Mouse (Mus musculus) frontal cortex, postnatal 14 days (tissue): ENCODE results near the gene Emg1.
A peak's percentile ranks its signal among the peaks of the same experiment; 100 is the strongest.
"Not testable (repeated sequence)": the region's sequence is repeated elsewhere in the genome, so short reads cannot be mapped to it uniquely, and the experiment has no call there.

Source experiments
- DNase-seq, 2 experiments: peaks; one replicate each; pipeline ENCODE4 v3.0.0; 2022; ENCODE audit warnings: low spot score in 2 of 2

Emg1 gene

DNA sequence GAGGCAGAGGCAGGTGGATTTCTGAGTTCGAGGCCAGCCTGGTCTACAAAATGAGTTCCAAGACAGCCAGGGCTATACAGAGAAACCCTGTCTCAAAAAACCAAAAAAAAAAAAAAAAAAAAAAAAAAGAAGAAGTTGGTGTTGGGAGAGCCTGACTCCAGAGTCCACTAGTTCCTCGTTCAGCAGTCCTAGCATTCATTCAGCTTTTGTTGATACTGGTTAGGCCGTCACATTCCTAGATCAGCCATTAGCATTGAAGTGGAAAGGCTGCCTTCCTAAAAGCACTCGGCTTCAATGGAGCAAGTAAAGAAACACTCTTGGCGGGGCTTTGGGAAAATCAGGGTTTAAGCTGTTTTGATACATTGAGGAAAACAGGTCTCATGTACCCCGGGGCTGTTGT lies 29.7 kb downstream of the Emg1 start:
- not testable (repeated sequence) for DNase-seq

- DNase-seq, result no peak
Measured at GRCm38 (mm10) chr6:124679486-124679885, 32.5 kb downstream of the Emg1 start.

- DNase-seq, result no peak
Measured at GRCm38 (mm10) chr6:124678769-124679168, 33.2 kb downstream of the Emg1 start.

- no peak for DNase-seq
Measured at GRCm38 (mm10) chr6:124676171-124676570, 35.8 kb downstream of the Emg1 start.

GRCm38 (mm10) chr6:124674591-124674990 lies 37.4 kb downstream of the Emg1 start:
- DNase-seq, result no peak

DNA sequence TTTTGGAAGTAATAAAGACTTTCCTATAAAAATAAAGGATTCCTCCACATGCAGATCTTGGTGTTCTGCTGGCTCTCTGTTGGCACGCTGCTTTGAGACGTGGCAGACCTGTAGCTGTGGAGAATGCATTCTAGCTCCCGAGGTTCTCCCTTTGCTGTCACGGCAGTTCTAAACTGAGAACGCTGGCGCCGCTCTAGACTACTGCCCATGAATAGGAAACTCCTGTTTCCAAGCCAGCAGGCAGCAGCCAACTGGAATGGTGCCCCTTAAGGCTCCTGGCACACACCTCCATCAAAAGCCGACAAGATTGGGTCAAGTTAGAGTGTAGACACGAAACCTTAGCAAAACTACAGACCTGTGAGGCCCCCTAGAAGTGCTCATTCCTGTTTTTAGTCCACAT lies 38.4 kb downstream of the Emg1 start:
- DNase-seq, result peak; percentile 28 to 45

DNA sequence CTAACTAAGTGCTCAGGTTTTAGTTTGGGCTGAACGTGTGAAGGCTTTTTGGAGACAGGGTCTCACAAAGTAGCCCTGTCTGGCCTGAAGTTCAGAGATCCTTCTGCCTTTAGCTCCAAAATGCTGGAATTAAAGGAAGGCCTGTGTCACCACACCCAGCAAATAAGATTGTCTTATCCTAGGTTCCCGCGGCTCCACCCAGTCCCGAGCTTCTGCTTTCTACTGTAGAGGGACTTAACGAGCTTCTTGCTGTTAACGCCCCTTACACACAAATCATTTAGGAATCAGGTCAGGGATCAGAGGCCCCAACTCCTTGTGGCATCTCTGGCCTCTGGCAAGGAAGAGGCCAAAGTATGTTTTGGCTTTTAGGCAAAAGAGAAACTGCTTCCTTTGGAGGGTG lies 39.9 kb downstream of the Emg1 start:
- no peak for DNase-seq

- DNase-seq, result no peak
Measured at GRCm38 (mm10) chr6:124670281-124670900, 41.6 kb downstream of the Emg1 start.

- no peak for DNase-seq
Measured at GRCm38 (mm10) chr6:124669234-124669859, 42.6 kb downstream of the Emg1 start.

DNA sequence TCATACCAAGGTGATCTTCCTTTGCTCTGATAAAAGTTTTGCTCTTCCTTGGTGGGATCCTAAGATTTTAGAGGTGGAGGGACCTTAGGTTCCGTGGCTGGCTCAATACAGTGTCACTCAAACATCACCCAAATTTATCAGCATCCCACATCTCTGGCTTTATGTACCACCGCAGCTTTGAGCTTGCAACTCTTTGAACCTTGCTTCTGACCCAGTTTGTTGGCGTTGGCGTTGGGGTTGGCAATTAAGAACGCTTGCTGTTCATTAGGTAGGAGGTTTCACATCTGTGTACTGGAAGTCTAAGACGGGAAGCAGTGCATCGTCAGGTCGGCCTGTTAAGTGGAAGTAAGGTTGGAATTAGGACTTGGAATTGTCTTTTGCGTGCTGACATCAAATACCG lies 47.0 kb downstream of the Emg1 start:
- no peak for DNase-seq

DNA sequence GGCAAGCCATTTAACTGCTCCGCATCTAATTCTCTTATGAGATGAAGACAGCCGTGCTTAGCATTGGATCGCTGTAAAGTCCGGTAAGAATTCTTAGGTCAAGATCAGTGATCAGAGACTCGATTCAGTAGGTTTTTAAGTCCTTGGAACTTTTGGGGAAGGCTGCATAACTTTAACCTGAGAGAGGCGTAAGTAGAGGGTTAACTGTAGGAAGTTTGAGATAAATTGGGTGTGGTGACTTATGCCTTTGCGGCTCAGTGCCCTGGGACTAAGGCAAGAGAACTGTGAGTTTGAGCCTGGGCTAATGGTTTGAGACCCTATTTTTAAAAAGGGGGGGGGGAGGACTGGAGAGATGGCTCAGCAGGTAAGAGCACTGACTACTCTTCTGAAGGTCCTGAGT lies 47.7 kb downstream of the Emg1 start:
- DNase-seq, result no peak

- no peak for DNase-seq
Measured at GRCm38 (mm10) chr6:124663424-124663795, 48.6 kb downstream of the Emg1 start.

- DNase-seq, result peak; percentile 97 to 99
Measured at GRCm38 (mm10) chr6:124662477-124663423, 49.2 kb downstream of the Emg1 start, which contains the start of gene Lpcat3. Gene Lpcat3, plus strand, starts transcription at chr6:124663027.

GRCm38 (mm10) chr6:124661995-124662394 lies 50.0 kb downstream of the Emg1 start:
- DNase-seq, result no peak

GRCm38 (mm10) chr6:124661156-124661806 lies 50.7 kb downstream of the Emg1 start:
- no peak for DNase-seq

DNA sequence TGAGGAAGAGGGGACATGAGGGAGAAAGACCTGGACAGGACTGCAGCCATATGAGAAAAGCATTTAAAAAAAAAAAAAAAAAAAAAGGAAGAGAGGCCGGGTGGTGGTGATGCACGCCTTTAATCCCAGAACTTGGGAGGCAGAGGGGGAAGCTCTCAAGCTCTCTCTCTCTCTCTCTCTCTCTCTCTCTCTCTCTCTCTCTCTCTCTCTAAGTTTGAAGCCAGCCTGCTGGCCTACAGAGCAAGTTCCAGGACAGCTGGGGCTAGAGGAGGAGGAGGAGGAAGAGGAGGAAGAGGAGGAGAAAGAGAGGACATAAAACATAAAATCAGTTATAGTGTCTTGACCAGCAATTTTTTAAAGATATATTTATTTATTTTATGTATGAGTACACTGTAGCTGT lies 53.9 kb downstream of the Emg1 start:
- no peak for DNase-seq

DNA sequence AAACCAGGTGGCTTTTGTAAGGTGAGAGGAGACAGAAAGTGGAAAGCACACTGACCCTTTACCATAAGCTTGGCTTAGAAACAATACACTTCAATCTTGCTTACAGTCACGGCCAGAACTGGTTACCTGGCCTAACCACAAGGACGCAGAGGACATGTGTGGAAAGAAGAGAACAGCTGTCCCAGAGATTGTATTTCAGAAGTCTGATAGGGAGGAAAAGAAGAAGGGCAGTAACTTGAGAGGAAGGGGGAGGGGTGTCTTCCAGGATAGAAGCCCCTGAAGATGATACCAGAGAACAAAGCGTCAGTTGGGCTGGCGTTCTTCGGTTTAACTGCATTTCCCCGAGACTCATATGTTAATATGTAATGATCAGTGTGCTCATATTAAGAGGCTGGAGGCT lies 56.1 kb downstream of the Emg1 start:
- DNase-seq, result no peak
